Mouse (Mus musculus) right cerebral cortex, postnatal 10 days (tissue): ENCODE data around the gene Ppm1k.
A peak's percentile ranks its signal among the peaks of the same experiment; 100 is the strongest.
"Not testable (repeated sequence)": the region's sequence is repeated elsewhere in the genome, so short reads cannot be mapped to it uniquely, and the experiment has no call there.

ENCODE experiments used
- DNase-seq, 2 experiments: peaks; one replicate each; pipeline ENCODE4 v3.0.0; 2021; ENCODE audit warnings: low spot score in 2 of 2

Ppm1k gene

DNA sequence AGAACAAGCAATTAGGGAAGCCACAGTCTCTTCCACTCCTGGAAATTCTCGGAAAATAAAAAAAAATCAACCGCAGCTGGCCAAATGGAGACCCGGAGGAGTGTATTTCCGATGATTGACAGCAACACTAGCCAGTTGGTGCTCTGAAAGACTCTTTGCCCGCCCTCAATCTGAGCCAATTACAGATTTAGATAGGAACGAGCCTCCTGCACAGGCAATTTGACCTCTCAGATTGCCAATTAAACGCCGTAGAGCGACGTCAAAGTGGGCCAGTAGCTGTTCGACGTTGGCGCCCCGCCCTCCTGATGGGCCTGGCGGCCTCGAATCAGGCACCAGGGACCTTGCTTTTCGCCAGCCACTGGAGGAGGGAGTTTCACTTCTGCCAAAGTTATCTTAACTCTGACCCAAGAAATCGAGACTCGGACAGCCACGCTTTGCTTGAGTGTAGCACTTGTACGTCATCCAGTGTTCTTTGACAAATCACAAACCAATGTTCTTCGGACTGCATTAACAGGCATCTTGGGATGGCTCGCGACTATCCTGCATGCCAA, at the start of gene Ppm1k:
Ppm1k (minus strand) TSS at position 83 of the 551 bp plus-strand sequence.
- DNase-seq = peak; percentile 98 to 99

DNA sequence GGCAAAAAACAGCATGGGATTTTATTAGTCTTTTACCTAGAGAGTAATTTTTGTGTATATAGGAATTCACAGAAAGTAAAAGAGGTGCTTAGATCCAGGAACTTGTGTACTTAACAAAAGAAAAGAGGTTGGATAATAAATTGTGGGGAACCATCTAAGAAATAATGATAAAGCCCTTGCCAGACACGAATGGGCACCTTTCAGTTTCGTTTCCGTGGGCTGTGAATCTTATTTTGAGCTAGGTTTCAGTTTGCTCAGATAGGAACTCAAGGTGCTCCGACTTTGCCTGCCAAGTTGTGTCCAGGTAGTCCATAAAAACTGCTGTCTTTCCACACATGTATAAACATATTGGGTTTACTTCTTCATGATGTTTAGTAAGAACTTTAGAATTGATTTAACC, 47.1 kb upstream of the Ppm1k start:
- DNase-seq = no peak

DNA sequence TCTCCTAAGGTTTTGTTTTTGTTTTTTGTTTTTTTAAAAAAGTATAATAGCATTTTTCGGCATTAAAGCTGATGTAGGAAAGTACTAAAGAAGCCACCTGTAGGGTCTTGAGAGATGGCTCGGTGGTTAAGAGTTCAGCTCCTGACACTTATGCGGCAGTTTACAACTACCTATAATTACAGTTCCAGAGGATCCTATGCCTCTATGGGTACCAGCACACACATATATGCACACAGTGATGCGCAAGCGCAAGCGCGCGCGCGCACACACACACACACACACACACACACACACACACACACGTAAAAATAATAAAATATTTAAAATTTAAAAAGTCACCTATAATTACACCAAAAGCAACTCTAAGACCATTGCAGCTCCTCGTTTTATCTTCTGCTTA, 46.3 kb upstream of the Ppm1k start:
- DNase-seq = no peak

DNA sequence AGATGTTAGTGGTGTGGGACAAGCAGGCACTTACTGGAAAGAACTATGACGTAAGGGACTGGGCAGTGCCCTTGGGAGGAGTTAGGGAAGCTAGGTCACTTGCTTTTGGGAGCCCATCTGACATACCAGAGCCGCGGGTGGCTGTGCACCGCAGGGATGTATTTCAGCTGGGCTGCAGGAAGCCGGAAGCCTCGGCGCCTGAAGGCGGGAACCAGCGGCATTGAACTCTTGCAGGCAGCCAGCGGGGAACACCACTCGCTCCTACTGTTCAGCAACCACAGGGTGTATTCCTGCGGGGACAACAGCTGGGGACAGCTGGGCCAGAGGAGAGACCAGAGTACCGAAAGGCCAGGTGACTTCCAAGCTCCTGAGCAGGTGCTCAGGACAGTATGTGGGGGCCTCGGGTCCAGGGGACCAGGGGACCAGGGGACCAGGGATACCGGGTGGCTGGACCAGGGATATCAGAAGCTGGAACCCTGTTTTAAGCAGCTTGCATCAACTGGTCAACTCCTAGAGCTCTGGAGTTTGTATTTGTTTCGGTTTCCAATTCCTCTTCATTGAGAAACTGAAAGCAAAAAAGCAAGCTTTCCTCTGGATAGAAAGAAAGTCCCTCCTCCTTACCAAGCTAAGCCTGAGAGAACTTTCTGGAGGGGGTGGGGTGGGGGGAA, 45.7 kb upstream of the Ppm1k start, which contains the start of gene Herc6:
Herc6 (plus strand) TSS at position 120 of the 668 bp plus-strand sequence.
- peak; percentile 58 to 60 for DNase-seq

DNA sequence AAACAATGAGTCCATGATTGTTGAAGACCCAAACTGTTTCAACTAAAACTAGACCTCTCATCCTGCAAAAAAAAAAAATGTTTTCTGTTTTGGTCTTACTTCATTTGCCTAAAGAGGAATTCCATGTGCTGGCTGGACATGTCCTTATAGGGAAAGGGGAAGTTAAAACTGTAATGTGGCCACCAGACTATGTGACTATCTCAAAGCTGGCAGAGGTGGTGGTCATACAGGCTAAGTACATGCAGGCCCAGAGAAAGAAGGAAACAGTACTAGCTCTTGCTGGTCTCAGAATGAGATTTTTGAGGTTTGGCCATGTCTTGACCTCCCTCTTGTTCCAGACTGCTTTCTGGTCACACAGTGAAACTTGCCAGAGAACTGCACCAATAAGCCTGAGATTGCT, 36.3 kb upstream of the Ppm1k start:
- no peak for DNase-seq

DNA sequence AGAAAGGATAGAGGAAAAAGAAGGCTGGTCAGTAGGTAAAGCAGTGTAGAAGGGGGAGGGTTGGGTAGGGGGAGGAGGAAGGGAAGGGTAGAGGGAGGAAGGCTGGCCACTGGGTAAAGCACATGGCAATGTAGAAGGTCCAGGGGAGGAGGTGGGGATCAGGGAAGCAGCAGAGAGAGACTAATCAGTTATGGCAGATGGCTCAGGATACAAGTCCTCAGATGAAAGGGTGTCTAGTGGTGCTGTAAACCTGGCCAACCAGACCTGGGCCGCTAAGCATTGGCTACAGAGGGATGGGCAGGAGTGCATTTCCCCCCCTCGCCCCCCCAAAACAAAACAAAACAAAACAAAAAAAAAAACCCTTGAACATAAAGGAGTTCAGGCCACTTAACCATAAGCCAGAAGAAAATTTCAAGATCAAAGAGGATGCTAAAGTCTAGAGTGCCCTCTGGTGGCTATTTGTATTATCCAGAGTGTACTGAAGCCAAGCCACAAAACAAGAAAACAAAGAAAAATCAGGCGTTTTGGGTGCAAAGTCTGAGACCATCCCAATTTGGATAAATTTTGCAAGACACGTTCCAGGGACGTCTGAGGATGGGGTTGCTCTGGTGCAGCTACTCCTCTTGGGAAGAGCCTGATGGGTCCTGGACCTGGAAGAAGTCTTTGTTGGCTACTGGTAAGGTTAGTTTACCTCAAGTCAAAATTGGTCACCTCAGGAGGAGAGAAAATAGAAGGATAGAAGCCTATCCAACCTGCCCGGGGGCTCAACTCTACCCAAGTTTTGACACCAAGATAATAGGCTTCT, 35.1 kb upstream of the Ppm1k start:
- peak; percentile 28 to 59 for DNase-seq

DNA sequence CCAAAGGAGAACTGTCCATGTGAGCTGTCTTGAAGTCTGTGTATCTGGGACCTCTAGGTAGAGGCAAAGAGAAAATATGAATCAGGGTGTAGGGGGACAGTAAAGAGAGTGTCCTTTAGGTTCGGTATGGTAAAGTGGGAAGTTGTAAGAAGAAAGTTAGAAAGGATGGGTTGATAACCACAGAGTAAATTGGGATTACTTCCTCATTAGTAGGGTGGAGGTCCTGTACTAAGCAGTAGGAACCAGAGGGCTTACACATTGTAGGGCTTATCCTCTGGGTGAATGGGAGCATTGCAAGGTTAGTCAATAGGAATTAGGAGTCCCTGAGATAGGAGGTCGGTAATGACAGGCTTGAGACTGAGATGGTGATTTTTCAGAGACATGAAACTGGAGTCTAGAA, 32.4 kb upstream of the Ppm1k start:
- no peak for DNase-seq

DNA sequence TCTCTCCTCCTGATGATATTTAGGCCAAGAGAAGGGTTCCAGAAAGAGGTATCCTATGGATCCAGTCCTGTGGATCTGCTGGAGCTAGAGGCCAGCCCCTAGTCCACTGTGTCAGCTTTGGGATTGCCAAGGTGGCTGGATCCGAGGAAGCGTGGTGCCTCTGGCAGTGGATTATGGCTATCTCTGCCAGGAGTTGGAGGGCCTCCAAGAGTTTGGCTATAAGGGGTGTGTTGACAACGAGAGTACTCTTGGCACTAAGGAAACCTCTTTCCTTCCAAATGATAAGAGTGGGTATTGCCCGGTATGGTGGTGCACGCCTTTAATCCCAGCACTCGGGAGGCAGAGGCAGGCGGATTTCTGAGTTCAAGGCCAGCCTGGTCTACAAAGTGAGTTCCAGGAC, 30.2 kb upstream of the Ppm1k start:
- peak in 1 of 2 experiments; percentile 20 for DNase-seq

DNA sequence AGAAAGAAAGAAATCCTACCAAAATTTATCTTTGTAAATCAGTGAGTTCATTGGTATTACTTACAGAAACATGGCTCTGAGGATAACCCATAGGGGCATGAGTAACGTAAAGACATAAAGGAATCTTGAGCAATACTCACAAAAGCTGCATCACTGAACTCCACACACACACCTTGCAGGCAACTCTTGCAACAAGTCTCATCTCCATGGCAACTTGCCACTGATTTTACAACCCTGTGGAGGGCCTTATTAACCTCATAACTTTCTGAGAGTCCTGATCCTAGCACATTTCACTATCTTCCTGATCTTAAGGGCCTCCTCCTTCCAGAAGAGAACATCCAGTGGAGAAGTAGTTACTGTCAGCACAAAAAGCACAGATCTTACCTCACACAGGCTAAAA, 28.2 kb upstream of the Ppm1k start:
- no peak for DNase-seq

DNA sequence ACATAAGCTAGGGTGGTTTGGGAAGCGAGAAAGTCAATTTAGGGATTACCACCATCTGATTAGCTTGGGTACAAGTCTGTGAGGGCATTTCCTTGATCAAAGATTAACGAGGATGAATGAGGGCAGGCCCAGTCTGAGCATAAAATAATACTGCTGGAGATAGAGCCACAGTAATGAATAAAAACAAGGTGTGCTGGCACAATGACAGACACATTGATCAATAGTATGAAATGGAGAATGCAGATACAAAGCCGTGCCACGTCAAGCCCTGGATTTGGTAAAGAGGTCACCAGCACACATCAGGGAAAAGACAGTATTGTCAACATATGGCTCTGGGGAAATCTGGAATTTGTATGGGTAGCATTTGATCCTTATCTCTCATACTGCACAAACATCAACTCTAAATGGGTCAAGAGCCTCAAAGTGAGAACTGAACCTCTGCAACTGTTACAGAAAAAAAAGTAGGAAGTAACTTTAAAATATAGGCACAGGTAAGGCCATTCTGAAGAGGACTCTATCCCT, 22.6 kb upstream of the Ppm1k start:
- no peak for DNase-seq

DNA sequence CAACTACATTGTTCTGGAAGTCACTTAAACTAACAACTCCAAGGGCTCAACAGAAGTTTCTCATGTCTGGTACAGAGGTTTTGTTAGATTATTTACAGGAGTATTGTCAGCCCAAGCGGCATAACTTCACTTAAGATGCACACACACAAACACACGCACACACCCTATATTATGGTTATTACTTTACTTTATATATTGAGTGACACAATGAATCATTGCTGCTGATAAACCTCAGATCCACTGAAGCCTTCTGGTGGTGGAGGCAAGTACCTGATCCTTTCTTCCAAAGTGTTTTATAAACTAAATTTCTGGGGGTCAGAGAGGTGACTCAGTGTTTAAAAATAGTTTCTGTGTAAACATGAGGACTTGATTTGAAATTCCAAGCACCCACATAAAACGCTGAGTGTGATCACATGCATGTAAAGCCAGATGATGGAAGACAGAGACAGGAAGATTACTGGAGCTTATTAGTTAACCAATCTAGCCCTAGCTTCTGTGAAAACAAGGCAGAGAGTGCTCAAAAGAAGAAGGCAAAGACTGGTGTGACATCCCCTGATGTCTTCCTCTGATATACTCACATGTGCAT, 16.0 kb upstream of the Ppm1k start:
- DNase-seq = no peak

DNA sequence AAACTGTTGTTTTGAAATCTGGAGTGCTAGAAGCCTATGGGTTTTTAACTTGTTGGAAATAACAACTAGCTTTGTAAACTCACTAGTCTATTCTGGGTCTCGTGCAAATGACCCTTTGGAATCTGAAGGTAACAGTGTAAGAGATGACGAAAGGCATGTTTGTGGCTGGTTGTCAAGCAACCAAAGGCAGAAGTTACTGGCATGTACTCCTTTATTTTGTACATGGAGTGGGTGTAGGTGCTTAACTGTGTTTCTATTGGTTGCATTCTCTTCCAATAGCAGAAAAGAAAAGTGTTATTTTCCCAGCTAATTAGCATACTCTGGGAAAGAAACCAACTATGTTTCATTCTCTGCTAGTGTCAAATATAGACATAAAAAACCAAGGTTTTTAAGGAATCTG, 9.6 kb upstream of the Ppm1k start:
- DNase-seq = no peak

DNA sequence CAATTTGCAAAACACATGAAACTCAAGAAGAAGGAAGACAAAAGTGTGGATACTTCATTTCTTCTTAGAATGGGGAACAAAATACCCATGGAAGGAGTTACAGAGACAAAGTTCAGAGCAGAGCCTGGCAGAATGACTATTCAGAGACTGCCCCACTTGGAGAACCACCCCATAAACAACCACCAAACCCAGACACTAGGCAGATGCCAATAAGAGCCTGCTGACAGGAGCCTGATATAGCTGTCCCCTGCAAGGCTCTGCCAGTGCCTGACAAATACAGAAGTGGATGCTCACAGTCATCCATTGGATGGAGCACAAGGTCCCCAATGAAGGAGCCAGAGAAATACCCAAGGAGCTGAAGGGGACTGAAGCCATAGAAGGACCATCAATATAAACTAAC, 8.3 kb upstream of the Ppm1k start:
- DNase-seq = not testable (repeated sequence)

DNA sequence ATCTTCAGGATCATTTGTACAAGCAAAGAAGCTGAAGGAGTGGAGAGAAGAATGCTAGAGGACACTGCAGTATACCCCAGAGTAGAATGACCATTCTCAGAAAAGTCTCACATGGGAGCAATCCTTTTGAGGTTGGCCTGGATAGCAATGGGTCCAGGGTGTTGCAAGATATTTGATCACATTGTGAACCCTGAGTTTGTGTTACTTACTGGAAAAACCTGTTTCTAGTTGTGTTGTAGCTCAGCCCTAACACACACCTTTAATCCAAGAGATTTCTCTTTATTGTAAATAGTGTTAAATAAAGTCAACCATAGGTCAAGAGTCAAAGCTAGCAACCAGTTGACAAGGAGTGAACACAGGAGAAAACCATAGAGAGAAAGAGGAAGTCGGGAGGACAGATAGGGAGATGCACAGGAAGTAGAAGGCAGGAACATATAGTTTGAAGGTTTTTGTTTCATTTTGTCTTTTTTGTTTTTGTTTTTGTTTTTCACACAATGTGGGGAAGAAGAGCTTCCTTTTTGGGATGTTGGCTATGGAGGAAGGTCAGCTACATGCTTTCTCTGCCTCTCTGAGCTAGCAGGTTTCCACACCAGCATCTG, 6.6 kb upstream of the Ppm1k start:
- no peak for DNase-seq

DNA sequence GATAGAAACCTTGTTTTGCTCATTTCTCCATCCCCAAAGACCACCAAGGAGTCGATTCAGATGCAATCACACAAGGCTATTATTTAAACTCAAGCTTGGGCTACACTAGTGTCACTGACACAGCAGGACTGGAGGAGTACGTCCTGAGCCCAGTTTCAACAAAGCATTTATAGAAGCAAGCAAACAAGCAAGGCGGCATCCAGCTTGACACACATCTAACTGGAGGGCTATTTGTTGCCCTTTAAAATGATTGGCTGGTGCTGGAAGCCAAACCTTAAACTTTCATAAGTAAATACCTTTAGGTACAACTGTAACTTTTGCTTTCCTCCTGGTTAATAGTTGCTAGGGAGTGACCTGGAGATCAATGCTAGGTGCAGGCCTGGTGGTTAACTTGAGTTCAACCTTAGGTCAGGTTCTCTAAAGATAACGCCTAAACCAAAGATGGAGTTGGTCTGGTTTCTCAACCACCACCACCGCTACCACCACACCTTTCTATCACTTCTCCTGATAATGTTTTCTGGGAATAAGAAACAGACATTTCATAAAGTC, 5.8 kb upstream of the Ppm1k start:
- no peak for DNase-seq

DNA sequence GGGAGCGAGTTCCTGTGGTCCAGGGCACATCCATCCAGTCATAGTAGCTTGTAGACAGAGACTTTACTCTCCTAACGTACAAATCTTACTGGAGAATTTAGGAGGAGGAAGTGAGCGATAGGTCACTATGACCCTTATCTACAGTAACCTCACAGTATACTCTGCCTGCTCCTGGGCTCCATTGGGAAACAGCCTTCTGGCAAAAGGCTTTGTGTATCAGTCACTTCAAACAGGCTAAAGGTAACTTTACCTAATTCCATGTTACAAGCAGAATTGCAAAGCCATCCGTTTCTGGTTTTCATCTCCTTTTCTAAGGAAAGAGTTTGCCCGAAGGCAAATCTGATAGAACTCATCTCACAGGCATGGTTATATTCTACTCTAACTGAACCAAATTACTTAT, 2.6 kb upstream of the Ppm1k start:
- DNase-seq = no peak

DNA sequence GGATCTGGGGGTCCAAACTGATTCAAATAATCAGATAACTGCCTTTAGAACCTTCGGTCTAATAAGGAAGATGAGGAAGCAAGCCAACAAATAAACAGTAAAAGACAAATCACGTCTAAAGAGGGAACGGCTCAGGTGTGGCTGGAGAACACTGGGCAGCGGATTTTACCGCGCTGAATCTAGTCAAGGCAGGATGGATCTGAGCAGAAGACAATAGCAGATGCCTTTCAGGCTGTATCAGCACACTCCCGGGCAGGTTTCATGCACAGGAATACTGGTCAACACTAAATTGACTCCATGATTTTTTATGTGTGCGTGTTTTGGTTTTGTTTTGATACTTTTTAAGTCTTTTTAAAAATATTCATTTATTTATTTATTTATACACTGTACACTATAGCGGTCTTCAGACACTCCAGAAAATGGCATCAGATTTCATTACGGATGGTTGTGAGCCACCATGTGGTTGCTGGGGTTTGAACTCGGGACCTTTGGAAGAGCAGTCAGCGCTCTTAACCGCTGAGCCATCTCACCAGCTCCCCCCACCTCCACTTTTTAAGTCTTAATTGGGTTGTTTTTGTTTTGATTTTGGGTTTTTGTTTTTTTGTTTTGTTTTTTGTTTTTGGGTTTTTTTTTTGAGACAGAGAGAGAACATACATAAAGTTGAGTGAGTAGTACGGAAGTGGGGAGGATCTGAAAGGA, 852 bp upstream of the Ppm1k start:
- peak in 1 of 2 experiments; percentile 40 for DNase-seq

DNA sequence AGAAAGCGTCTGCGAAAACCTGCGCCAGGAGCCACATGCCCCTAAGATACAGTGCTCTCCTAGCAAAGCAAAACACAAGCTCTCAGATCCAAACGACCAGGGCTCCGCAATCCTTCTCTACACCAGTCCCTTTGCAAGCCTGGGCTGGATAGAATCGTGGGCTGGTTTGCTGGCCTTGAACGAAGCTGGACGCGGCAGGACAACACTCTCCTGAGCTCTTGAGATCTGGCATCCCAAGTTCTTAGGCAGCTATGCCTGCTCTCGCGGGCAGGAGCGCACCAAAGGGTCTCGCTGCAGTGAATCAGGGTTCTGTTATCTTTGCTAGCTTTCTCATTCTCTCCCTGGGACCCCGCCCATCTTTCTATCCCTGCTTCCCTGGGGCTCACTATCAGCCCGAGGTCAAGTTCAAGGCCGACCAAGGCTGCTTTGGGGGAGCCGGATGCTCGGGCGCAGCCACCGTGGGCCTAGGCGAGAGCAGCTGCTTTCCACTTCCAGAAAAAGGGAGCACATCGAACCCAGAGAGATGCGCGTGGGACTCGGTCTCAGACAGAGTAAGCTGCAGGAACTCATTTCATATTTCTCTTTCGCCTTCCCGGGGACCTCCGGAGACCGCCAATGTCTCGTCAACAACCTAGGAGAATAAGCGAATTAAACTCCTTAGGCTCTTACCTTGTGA, 519 bp downstream of the Ppm1k start:
- peak; percentile 46 to 56 for DNase-seq

DNA sequence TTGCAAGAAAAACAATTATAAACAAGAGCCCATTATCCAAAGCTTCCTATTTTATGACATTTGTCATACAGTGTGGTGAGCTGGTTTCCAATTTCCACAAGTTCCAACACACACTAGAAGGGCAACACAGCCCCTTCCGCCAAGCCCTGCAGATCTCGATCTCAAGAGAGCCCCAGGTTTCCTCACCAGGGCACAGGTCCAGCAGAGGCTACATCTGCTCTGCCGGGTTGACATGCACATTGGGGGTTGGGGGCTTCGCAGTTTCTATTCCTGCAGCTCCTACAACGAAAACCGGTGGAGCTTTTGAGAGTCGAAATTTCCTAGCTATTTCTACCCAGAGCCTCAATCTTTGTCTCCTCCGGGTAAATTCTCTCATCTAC, 1.0 kb downstream of the Ppm1k start:
- peak; percentile 50 to 56 for DNase-seq

DNA sequence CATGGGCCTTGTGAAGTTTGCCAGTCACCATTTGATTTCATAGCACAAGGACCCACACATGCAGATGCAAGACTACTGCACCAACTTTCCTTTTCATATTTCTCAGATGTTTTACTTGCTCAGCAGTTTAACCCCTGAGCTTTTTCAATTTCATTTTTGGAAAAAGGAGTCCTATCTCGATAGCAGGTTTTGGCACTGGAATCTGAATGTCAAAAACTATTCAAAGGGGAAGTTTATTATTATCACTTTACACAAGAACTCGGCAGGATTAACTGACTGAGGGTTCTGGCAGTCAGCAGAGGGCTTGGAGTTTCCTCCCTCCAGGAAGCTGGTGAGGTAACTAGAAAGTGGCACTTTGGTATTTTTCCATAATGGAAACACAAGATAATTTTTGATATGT, 1.9 kb downstream of the Ppm1k start:
- DNase-seq = no peak

DNA sequence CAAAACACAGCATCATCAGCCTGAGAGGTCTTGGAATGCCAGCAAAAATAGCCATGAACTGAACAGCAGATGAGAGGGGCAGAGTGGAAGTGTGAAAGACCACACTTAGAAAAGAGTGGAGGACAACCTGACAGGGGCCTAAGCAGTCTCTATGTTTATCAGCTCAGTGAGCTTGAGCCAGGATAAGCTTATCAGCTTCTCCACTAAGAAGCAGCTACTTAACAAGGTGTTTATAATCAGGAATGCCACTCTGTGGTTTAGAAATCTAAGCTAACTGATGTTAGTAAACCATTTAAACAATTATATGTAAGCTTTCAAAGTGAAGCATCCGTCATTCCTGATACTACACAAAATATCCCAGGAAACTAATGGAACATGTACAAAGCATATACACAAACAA, 3.2 kb downstream of the Ppm1k start:
- DNase-seq = no peak
